Mouse (Mus musculus): ENCODE data around the gene H2-Q4. TPM values are rescaled to one million over a fixed set of nuclear protein-coding genes. Genes with fewer than 3 reads are reported as not detected.
A peak's percentile ranks its signal among the peaks of the same experiment; 100 is the strongest.
"Not testable (repeated sequence)": the region's sequence is repeated elsewhere in the genome, so short reads cannot be mapped to it uniquely, and the experiment has no call there.

H2-Q4 gene
- total RNA-seq, 2 experiments from 2014 or later: 18.7 to 54.0 TPM

GRCm38 (mm10) chr17:35420206-35420810 is 40.9 kb downstream of the H2-Q4 start:
- DNase-seq: peak; percentile 13 to 51

GRCm38 (mm10) chr17:35421331-35421730 is 41.9 kb downstream of the H2-Q4 start:
- DNase-seq: not testable (repeated sequence)

GRCm38 (mm10) chr17:35422360-35422759 is 42.9 kb downstream of the H2-Q4 start:
- not testable (repeated sequence) for DNase-seq

- not testable (repeated sequence) for DNase-seq
Measured at GRCm38 (mm10) chr17:35423131-35423810, 43.9 kb downstream of the H2-Q4 start.

GRCm38 (mm10) chr17:35424106-35424505 is 44.7 kb downstream of the H2-Q4 start:
- not testable (repeated sequence) for DNase-seq

GRCm38 (mm10) chr17:35424624-35425416 is 45.4 kb downstream of the H2-Q4 start, which contains the start of gene H2-Q6:
H2-Q6 (plus strand) TSS chr17:35424850.
- DNase-seq: peak; percentile 58 to 90

- peak in 1 of 2 experiments; percentile 18 for DNase-seq
Measured at GRCm38 (mm10) chr17:35425474-35425873, 46.1 kb downstream of the H2-Q4 start.

- DNase-seq: not testable (repeated sequence)
Measured at GRCm38 (mm10) chr17:35428883-35429282, 49.5 kb downstream of the H2-Q4 start.

GRCm38 (mm10) chr17:35430671-35431070 is 51.3 kb downstream of the H2-Q4 start:
- DNase-seq: not testable (repeated sequence)

GRCm38 (mm10) chr17:35432167-35432566 is 52.8 kb downstream of the H2-Q4 start:
- DNase-seq: not testable (repeated sequence)

- not testable (repeated sequence) for DNase-seq
Measured at GRCm38 (mm10) chr17:35434836-35435235, 55.4 kb downstream of the H2-Q4 start.

Other genes starting within 250 kb of the H2-Q4 start
- gene Apom, start 247.6 kb upstream of the H2-Q4 start, total RNA-seq (2021): not detected
- 100 to 1,000 TPM; 242 to 244 TPM for gene Bag6, start 244.4 kb upstream of the H2-Q4 start, total RNA-seq (2021)
- 100 to 1,000 TPM; 125 to 144 TPM for gene Prrc2a, start 214.7 kb upstream of the H2-Q4 start, total RNA-seq (2021)
- gene Aif1, start 203.5 kb upstream of the H2-Q4 start, total RNA-seq (2021): 1 to 10 TPM; 3.7 to 4.8 TPM
- 1 to 10 TPM; 2.0 to 3.3 TPM for gene Lst1, start 191.2 kb upstream of the H2-Q4 start, total RNA-seq (2021)
- gene Ltb, start 185.2 kb upstream of the H2-Q4 start, total RNA-seq (2021): 10 to 100 TPM in 1 of 2 experiments, 1 to 10 TPM in 1; 1.5 to 12.1 TPM
- under 1 TPM; 0.25 to 0.28 TPM for gene Tnf, start 177.6 kb upstream of the H2-Q4 start, total RNA-seq (2021)
- gene Lta, start 174.3 kb upstream of the H2-Q4 start, total RNA-seq (2021): 1 to 10 TPM in 1 of 2 experiments, not detected in 1; 1.0 TPM
- not detected for gene Gm16181, start 158.8 kb upstream of the H2-Q4 start, total RNA-seq (2021)
- 1 to 10 TPM; 2.1 to 2.3 TPM for gene Atp6v1g2, start 146.0 kb upstream of the H2-Q4 start, total RNA-seq (2021)
- gene Nfkbil1, start 143.8 kb upstream of the H2-Q4 start, total RNA-seq (2021): 1 to 10 TPM; 8.2 to 8.3 TPM
- gene Ddx39b, start 137.9 kb upstream of the H2-Q4 start, total RNA-seq (2021): 10 to 100 TPM; 77.3 to 83.1 TPM
- 100 to 1,000 TPM; 164 to 263 TPM for gene H2-D1, start 116.9 kb upstream of the H2-Q4 start, total RNA-seq (2021)
- 1 to 10 TPM; 2.6 to 3.9 TPM for gene H2-Q1, start 59.2 kb upstream of the H2-Q4 start, total RNA-seq (2021)
- gene H2-Q2, start 37.4 kb upstream of the H2-Q4 start, total RNA-seq (2021): 1 to 10 TPM; 1.7 TPM
- gene H2-Q6, start 45.2 kb downstream of the H2-Q4 start, total RNA-seq (2021): 10 to 100 TPM in 1 of 2 experiments, 1 to 10 TPM in 1; 6.8 to 30.2 TPM
- 10 to 100 TPM in 1 of 2 experiments, 1 to 10 TPM in 1; 7.4 to 21.5 TPM for gene H2-Q7, start 59.5 kb downstream of the H2-Q4 start, total RNA-seq (2021)
- gene H2-Q10, start 90.5 kb downstream of the H2-Q4 start, total RNA-seq (2021): 1 to 10 TPM in 1 of 2 experiments, under 1 TPM in 1; 0.62 to 2.2 TPM
- gene Pou5f1, start 126.4 kb downstream of the H2-Q4 start, total RNA-seq (2021): not detected
- 1 to 10 TPM; 1.5 to 2.1 TPM for gene Tcf19, start 137.2 kb downstream of the H2-Q4 start, total RNA-seq (2021)
- gene Cchcr1, start 137.5 kb downstream of the H2-Q4 start, total RNA-seq (2021): 1 to 10 TPM; 1.9 to 4.0 TPM
- not detected for gene Psors1c2, start 153.6 kb downstream of the H2-Q4 start, total RNA-seq (2021)
- under 1 TPM; 0.27 to 0.28 TPM for gene Cdsn, start 172.5 kb downstream of the H2-Q4 start, total RNA-seq (2021)
- not detected for gene 2300002M23Rik, start 187.8 kb downstream of the H2-Q4 start, total RNA-seq (2021)
- not detected for gene Sfta2, start 221.9 kb downstream of the H2-Q4 start, total RNA-seq (2021)
- gene Gm9573, start 247.0 kb downstream of the H2-Q4 start, total RNA-seq (2021): not detected